Mouse (Mus musculus) liver, embryonic 16.5 days (tissue): Measurements from ENCODE around the gene Aldh3a1. TPM values are rescaled to one million over a fixed set of nuclear protein-coding genes. Genes with fewer than 3 reads are reported as not detected.

ENCODE experiments used
- ATAC-seq: fragments of 200-750 bp; cut with Nextera tagmentation; 2 replicates; pipeline ENCODE4 v1.8.0; 2017; ENCODE audit warnings: low read depth, mild to moderate bottlenecking, moderate number of reproducible peaks, moderate library complexity
- H3K27ac ChIP-seq: fragments of 300-500 bp; sonication (generic); 2 replicates; pipeline ENCODE4 v1.5.1; 2014; ENCODE audit warnings: mild to moderate bottlenecking, low read length
- H3K27me3 ChIP-seq: fragments of 300-500 bp; sonication (generic); 2 replicates; pipeline ENCODE4 v1.6.1; 2014; ENCODE audit warnings: low read depth, low read length, mixed read lengths; ENCODE audit not compliant: control insufficient read depth, insufficient read depth
- H3K36me3 ChIP-seq: fragments of 300-500 bp; sonication (generic); 2 replicates; pipeline ENCODE4 v1.6.1; 2014; ENCODE audit warnings: mild to moderate bottlenecking; ENCODE audit not compliant: control insufficient read depth, insufficient read depth
- H3K4me1 ChIP-seq: fragments of 300-500 bp; sonication (generic); 2 replicates; pipeline ENCODE4 v1.6.1; 2014; ENCODE audit warnings: low read depth, low read length, mixed read lengths; ENCODE audit not compliant: control insufficient read depth
- H3K4me2 ChIP-seq: fragments of 300-500 bp; sonication (generic); 2 replicates; pipeline ENCODE4 v1.6.1; 2014; ENCODE audit warnings: low read depth, low read length, mixed read lengths
- H3K4me3 ChIP-seq: fragments of 300-500 bp; sonication (generic); 2 replicates; pipeline ENCODE4 v1.5.1; 2014; ENCODE audit warnings: low read depth, mild to moderate bottlenecking, low read length
- H3K9ac ChIP-seq: fragments of 300-500 bp; sonication (generic); 2 replicates; pipeline ENCODE4 v1.6.1; 2014; ENCODE audit warnings: low read depth, low read length
- H3K9me3 ChIP-seq: fragments of 300-500 bp; sonication (generic); replicated peaks from 2 replicates; pipeline ENCODE4 v1.6.1; 2016; ENCODE audit warnings: low read length; ENCODE audit not compliant: control insufficient read depth
- WGBS: fragments of 180-500 bp; shearing (Covaris S2); extraction: QIAGEN DNeasy Blood & Tissue Kit; methylation state at CpG from one replicate; pipeline ENCODE4 v1.1.7; 2014; ENCODE audit not compliant: insufficient replicate concordance; 5-methylcytosine and 5-hydroxymethylcytosine counted together
- polyA plus RNA-seq: library from polyadenylated mRNA; unstranded; fragments of >200 nt; fragmentation: Nextera tagmentation; extraction: Ambion mirVana; gene quantifications from 2 replicates; pipeline ENCODE4 v1.2.1, GENCODE M21; 2015

Gene Aldh3a1
- 0.05 and 0.16 TPM in 2 replicates for polyA plus RNA-seq

GRCm38 (mm10) chr11:61207487-61208246 lies at the start of gene Aldh3a1:
Aldh3a1 (plus strand) TSS chr11:61207537.
- Histone ChIP-seq H3K9me3 (no peaks in the 10 kb centered on the region), H3K4me2 (no peak within 1 kb of the TSS), H3K9ac (no peak within 1 kb of the TSS), H3K4me3 (no peak within 1 kb of the TSS), H3K36me3 (no peaks in the 10 kb centered on the region), H3K27ac (no peak within 1 kb of the TSS), H3K27me3 (peaks cover 7% of the 10 kb centered on the region), H3K4me1 (no peaks in the 10 kb centered on the region)
- WGBS: 47% methylated on average over 10 of the region's 10 CpGs
- ATAC-seq: no peak

GRCm38 (mm10) chr11:61158141-61158540 lies 49.2 kb upstream of the Aldh3a1 start:
- H3K27me3 ChIP-seq: no peaks in the 10 kb centered on the region
- no peak overlapping the region for H3K9ac ChIP-seq
- H3K27ac ChIP-seq: no peak overlapping the region
- ATAC-seq: no peak
- H3K9me3 ChIP-seq: no peaks in the 10 kb centered on the region
- no peak overlapping the region for H3K4me2 ChIP-seq
- no peak overlapping the region for H3K4me3 ChIP-seq
- H3K36me3 ChIP-seq: peaks cover 17% of the 10 kb centered on the region; the same call in 1 of the 2 replicates
- WGBS: 62% methylated on average over 3 of the region's 3 CpGs
- no peaks in the 10 kb centered on the region for H3K4me1 ChIP-seq

- 39% methylated on average over 11 of the region's 11 CpGs for WGBS
- H3K9ac ChIP-seq: no peak overlapping the region
- H3K4me1 ChIP-seq: no peaks in the 10 kb centered on the region
- no peaks in the 10 kb centered on the region for H3K9me3 ChIP-seq
- no peak overlapping the region for H3K4me3 ChIP-seq
- H3K4me2 ChIP-seq: no peak overlapping the region
- ATAC-seq: no peak
- H3K36me3 ChIP-seq: peaks cover 13% of the 10 kb centered on the region; the same call in 1 of the 2 replicates
- H3K27ac ChIP-seq: peak overlapping the region; percentile 15; the same call in 1 of the 2 replicates
- H3K27me3 ChIP-seq: no peaks in the 10 kb centered on the region
Observed at GRCm38 (mm10) chr11:61159796-61160732, 47.3 kb upstream of the Aldh3a1 start.

GRCm38 (mm10) chr11:61161121-61161520 lies 46.2 kb upstream of the Aldh3a1 start:
- H3K9ac ChIP-seq: no peak overlapping the region
- WGBS: 76% methylated on average over 13 of the region's 13 CpGs
- H3K9me3 ChIP-seq: no peaks in the 10 kb centered on the region
- H3K27ac ChIP-seq: no peak overlapping the region
- peaks cover 13% of the 10 kb centered on the region; the same call in 1 of the 2 replicates for H3K36me3 ChIP-seq
- no peak overlapping the region for H3K4me2 ChIP-seq
- H3K4me3 ChIP-seq: no peak overlapping the region
- H3K27me3 ChIP-seq: no peaks in the 10 kb centered on the region
- H3K4me1 ChIP-seq: no peaks in the 10 kb centered on the region
- ATAC-seq: no peak

GRCm38 (mm10) chr11:61162776-61163175 lies 44.6 kb upstream of the Aldh3a1 start:
- 85% methylated on average over 14 of the region's 14 CpGs for WGBS
- no peak for ATAC-seq
- H3K27ac ChIP-seq: no peak overlapping the region
- no peak overlapping the region for H3K4me3 ChIP-seq
- H3K4me2 ChIP-seq: no peak overlapping the region
- no peaks in the 10 kb centered on the region for H3K9me3 ChIP-seq
- no peak overlapping the region for H3K9ac ChIP-seq
- H3K27me3 ChIP-seq: no peaks in the 10 kb centered on the region
- H3K36me3 ChIP-seq: peaks cover 13% of the 10 kb centered on the region
- no peaks in the 10 kb centered on the region for H3K4me1 ChIP-seq

GRCm38 (mm10) chr11:61163341-61163740 lies 44.0 kb upstream of the Aldh3a1 start:
- WGBS: 65% methylated on average over 3 of the region's 3 CpGs

GRCm38 (mm10) chr11:61164366-61164765 lies 43.0 kb upstream of the Aldh3a1 start:
- ATAC-seq: no peak
- no peak overlapping the region for H3K9ac ChIP-seq
- peaks cover 10% of the 10 kb centered on the region for H3K36me3 ChIP-seq
- H3K27ac ChIP-seq: no peak overlapping the region
- H3K27me3 ChIP-seq: no peaks in the 10 kb centered on the region
- no peaks in the 10 kb centered on the region for H3K4me1 ChIP-seq
- WGBS: 81% methylated on average over 6 of the region's 6 CpGs
- H3K9me3 ChIP-seq: no peaks in the 10 kb centered on the region
- no peak overlapping the region for H3K4me2 ChIP-seq
- H3K4me3 ChIP-seq: no peak overlapping the region

More at GRCm38 (mm10) chr11:61163341-61163740, 44.0 kb upstream of the Aldh3a1 start:
- Histone ChIP-seq H3K27ac (no peak overlapping the region), H3K9me3 (no peaks in the 10 kb centered on the region), H3K4me2 (no peak overlapping the region), H3K4me1 (no peaks in the 10 kb centered on the region), H3K36me3 (peaks cover 13% of the 10 kb centered on the region), H3K4me3 (no peak overlapping the region), H3K9ac (no peak overlapping the region), H3K27me3 (no peaks in the 10 kb centered on the region)
- ATAC-seq: no peak

- ATAC-seq: no peak
- H3K27me3 ChIP-seq: no peaks in the 10 kb centered on the region
- no peak overlapping the region for H3K4me2 ChIP-seq
- H3K27ac ChIP-seq: no peak overlapping the region
- WGBS: 79% methylated on average over 10 of the region's 10 CpGs
- no peaks in the 10 kb centered on the region for H3K9me3 ChIP-seq
- no peaks in the 10 kb centered on the region for H3K4me1 ChIP-seq
- no peak overlapping the region for H3K4me3 ChIP-seq
- H3K36me3 ChIP-seq: peaks cover 10% of the 10 kb centered on the region
- no peak overlapping the region for H3K9ac ChIP-seq
Observed at GRCm38 (mm10) chr11:61164881-61165280, 42.5 kb upstream of the Aldh3a1 start.
